Mouse (Mus musculus): ENCODE measurements at regions not wholly inside any gene's neighbourhood (a gene's known extent, or its start where the extent isn't known, plus 50 kb on each side); places are given as distances from the start of the nearest gene placed in this dataset.

- TF ChIP-seq CTCF (IDR thresholded peaks at IDR 0.05; ENCODE audit: insufficient read depth, low read length) (no peak), POLR2A (IDR thresholded peaks at IDR 0.05; ENCODE audit: borderline replicate concordance, extremely low read depth, low read depth, low read length) (no peak)
These were observed 1565.4 kb upstream of the Gulo start for GRCm38 (mm10) chr14:67574346-67574949.

Measured in lung, adult 2 months (tissue).